16 mouse cellular contexts compared by ENCODE assay signal in the genomic region with DNA sequence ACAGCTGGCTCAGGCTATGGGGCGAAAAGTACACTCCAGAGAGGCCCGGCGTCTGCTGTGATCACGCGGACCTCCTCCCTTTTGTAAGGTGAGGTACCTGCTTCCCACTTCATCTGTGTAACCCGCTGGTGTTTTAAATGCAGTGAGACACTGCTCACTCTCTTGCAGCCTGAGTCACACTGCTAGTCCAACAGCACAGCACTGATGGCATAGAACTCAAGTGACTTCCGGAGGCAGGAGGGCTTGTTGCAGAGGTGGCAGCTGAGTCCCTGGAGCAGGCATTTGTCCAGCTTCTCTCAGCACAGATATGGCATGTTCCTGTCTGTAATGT. TPM values are rescaled to one million over a fixed set of nuclear protein-coding genes. Genes with fewer than 3 reads are reported as not detected.
A peak's percentile ranks its signal among the peaks of the same experiment; 100 is the strongest.
DNase-seq lines count a peak whose midpoint lies in the region; ATAC-seq and TF ChIP-seq lines count a peak whose summit lies in the region.
"Had no signal": no experiment of that assay in that cellular context is flagged by ENCODE, and none has a peak within 500 bp of the region (broad histone marks: within the 10 kb centered on the region; RNA-seq: fewer than 3 reads in every experiment).

No protein-coding gene starts in this region.

- peak; percentile 13; the same call in 1 of the 2 replicates for ATAC-seq in lung, postnatal 0 days
- ATAC-seq in limb, embryonic 13.5 days (ENCODE audit: low FRiP score, low read depth) = no peak
- no peak for ATAC-seq in forebrain, postnatal 0 days
- no peak for ATAC-seq in midbrain, postnatal 0 days (ENCODE audit: low FRiP score)
- ATAC-seq: hindbrain, embryonic 16.5 days had no signal

- no peak for TF ChIP-seq CTCF in lung, postnatal 0 days (IDR thresholded peaks at IDR 0.05)
- TF ChIP-seq CTCF in forebrain, postnatal 0 days (IDR thresholded peaks at IDR 0.05; ENCODE audit: low read depth) = no peak
- no peak for TF ChIP-seq CTCF in midbrain, postnatal 0 days (IDR thresholded peaks at IDR 0.05)

- H3K4me1 ChIP-seq in heart, embryonic 10.5 days = peaks cover 61% of the 10 kb centered on the region
- peaks cover 29% of the 10 kb centered on the region; the same call in 1 of the 2 replicates for H3K4me1 ChIP-seq in lung, postnatal 0 days (ENCODE audit: insufficient read depth, low read depth, low read length)
- peaks cover 59% of the 10 kb centered on the region for H3K4me1 ChIP-seq in limb, embryonic 13.5 days
- H3K4me1 ChIP-seq in forebrain, postnatal 0 days (ENCODE audit: insufficient read depth) = peaks cover 11% of the 10 kb centered on the region
- no peaks in the 10 kb centered on the region for H3K4me1 ChIP-seq in midbrain, postnatal 0 days (ENCODE audit: insufficient read depth, low read length)

- 0 out of 2 replicates have a peak, but pooled peaks cover 9% of the 10 kb centered on the region for H3K27me3 ChIP-seq in heart, embryonic 10.5 days (ENCODE audit: insufficient read depth, poor library complexity, severe bottlenecking)
- no peaks in the 10 kb centered on the region for H3K27me3 ChIP-seq in lung, postnatal 0 days (replicated peaks; ENCODE audit: insufficient read depth, low read length)
- H3K27me3 ChIP-seq in limb, embryonic 13.5 days = peaks cover 18% of the 10 kb centered on the region
- peaks cover 10% of the 10 kb centered on the region; the same call in 1 of the 2 replicates for H3K27me3 ChIP-seq in forebrain, postnatal 0 days (ENCODE audit: insufficient read depth, low read length)
- peaks cover 19% of the 10 kb centered on the region for H3K27me3 ChIP-seq in midbrain, postnatal 0 days (ENCODE audit: insufficient read depth, low read length)
- H3K27me3 ChIP-seq: stomach, embryonic 15.5 days had no signal

- no peak overlapping the region for H3K4me3 ChIP-seq in heart, embryonic 10.5 days
- no peak overlapping the region for H3K4me3 ChIP-seq in lung, postnatal 0 days (ENCODE audit: low read depth, low read length)
- no peak overlapping the region for H3K4me3 ChIP-seq in limb, embryonic 13.5 days
- H3K4me3 ChIP-seq in forebrain, postnatal 0 days (ENCODE audit: low read depth, low read length) = no peak overlapping the region
- no peak overlapping the region for H3K4me3 ChIP-seq in midbrain, postnatal 0 days (ENCODE audit: low read depth, low read length)
- H3K4me3 ChIP-seq: embryonic facial prominence, embryonic 13.5 days; limb, embryonic 12.5 days; neural tube, embryonic 13.5 days; stomach, embryonic 15.5 days had no signal

- no peak for TF ChIP-seq EP300 in lung, postnatal 0 days (IDR thresholded peaks at IDR 0.05)

- no peak overlapping the region for H3K9ac ChIP-seq in lung, postnatal 0 days (replicated peaks; ENCODE audit: low read depth)
- no peak overlapping the region for H3K9ac ChIP-seq in limb, embryonic 13.5 days
- H3K9ac ChIP-seq in forebrain, postnatal 0 days = no peak overlapping the region
- H3K9ac ChIP-seq in midbrain, postnatal 0 days (replicated peaks; ENCODE audit: low read length, poor library complexity, severe bottlenecking) = no peak overlapping the region
- H3K9ac ChIP-seq: embryonic facial prominence, embryonic 13.5 days; limb, embryonic 12.5 days; neural tube, embryonic 13.5 days; stomach, embryonic 15.5 days had no signal

- H3K9me3 ChIP-seq in heart, embryonic 10.5 days = no peaks in the 10 kb centered on the region
- no peaks in the 10 kb centered on the region for H3K9me3 ChIP-seq in lung, postnatal 0 days (ENCODE audit: low read length)
- no peaks in the 10 kb centered on the region for H3K9me3 ChIP-seq in limb, embryonic 13.5 days
- H3K9me3 ChIP-seq in forebrain, postnatal 0 days (ENCODE audit: low read length) = no peaks in the 10 kb centered on the region
- no peaks in the 10 kb centered on the region for H3K9me3 ChIP-seq in midbrain, postnatal 0 days (ENCODE audit: low read length)
- H3K9me3 ChIP-seq: embryonic facial prominence, embryonic 13.5 days; limb, embryonic 12.5 days; neural tube, embryonic 13.5 days; stomach, embryonic 15.5 days had no signal

- intact Hi-C loops in heart, postnatal 14 days (cut with DNase I) = loop anchor here (2.0 kb wide), 1 partner anchor 86 kb away; no protein-coding TSS in a partner anchor

- H3K27ac ChIP-seq in heart, embryonic 10.5 days = 0 out of 2 replicates have a peak overlapping the region, but pooled peaks have one; percentile 38
- peak overlapping the region; percentile 20; the same call in 1 of the 2 replicates for H3K27ac ChIP-seq in lung, postnatal 0 days (ENCODE audit: low read length)
- H3K27ac ChIP-seq in limb, embryonic 13.5 days = peak overlapping the region; percentile 22; the same call in 1 of the 2 replicates
- H3K27ac ChIP-seq in forebrain, postnatal 0 days (ENCODE audit: low read depth, low read length) = no peak overlapping the region
- H3K27ac ChIP-seq in midbrain, postnatal 0 days (ENCODE audit: low read depth, low read length) = no peak overlapping the region
- H3K27ac ChIP-seq: embryonic facial prominence, embryonic 13.5 days; neural tube, embryonic 13.5 days; stomach, embryonic 15.5 days had no signal

- no peak for DNase-seq in heart, embryonic 10.5 days (ENCODE audit: low spot score)
- DNase-seq in heart, postnatal 14 days = no peak
- peak; percentile 25 for DNase-seq in lung, postnatal 0 days (ENCODE audit: low spot score)
- DNase-seq in lung, adult 18-20 months = no peak
- DNase-seq in brain, adult 2 months (ENCODE audit: low read depth, low spot score) = peak; percentile 55
- DNase-seq in forebrain, postnatal 0 days = no peak
- no peak for DNase-seq in midbrain, postnatal 0 days (ENCODE audit: low spot score)
- DNase-seq: adrenal gland, postnatal 25 days; right cerebral cortex, postnatal 4 days had no signal

- no peaks in the 10 kb centered on the region for H3K36me3 ChIP-seq in heart, embryonic 10.5 days
- no peaks in the 10 kb centered on the region for H3K36me3 ChIP-seq in lung, postnatal 0 days (ENCODE audit: insufficient read depth, low read length)
- H3K36me3 ChIP-seq in limb, embryonic 13.5 days = no peaks in the 10 kb centered on the region
- no peaks in the 10 kb centered on the region for H3K36me3 ChIP-seq in forebrain, postnatal 0 days (ENCODE audit: insufficient read depth)
- H3K36me3 ChIP-seq in midbrain, postnatal 0 days (ENCODE audit: insufficient read depth, low read length) = no peaks in the 10 kb centered on the region
- H3K36me3 ChIP-seq: embryonic facial prominence, embryonic 13.5 days; limb, embryonic 12.5 days; neural tube, embryonic 13.5 days; stomach, embryonic 15.5 days had no signal

- WGBS in heart, embryonic 10.5 days = 67% methylated on average over 7 of the region's 7 CpGs
- 37% methylated on average over 7 of the region's 7 CpGs for WGBS in lung, postnatal 0 days
- 75% methylated on average over 7 of the region's 7 CpGs for WGBS in limb, embryonic 13.5 days
- WGBS in forebrain, postnatal 0 days = 71% methylated on average over 7 of the region's 7 CpGs
- WGBS in midbrain, postnatal 0 days = 84% methylated on average over 7 of the region's 7 CpGs

- H3K4me2 ChIP-seq in lung, postnatal 0 days (replicated peaks; ENCODE audit: low read depth, low read length) = no peak overlapping the region
- H3K4me2 ChIP-seq in limb, embryonic 13.5 days (replicated peaks) = no peak overlapping the region
- H3K4me2 ChIP-seq in forebrain, postnatal 0 days (ENCODE audit: low read depth) = no peak overlapping the region
- no peak overlapping the region for H3K4me2 ChIP-seq in midbrain, postnatal 0 days (ENCODE audit: low read depth, low read length, poor library complexity, severe bottlenecking)
- H3K4me2 ChIP-seq: embryonic facial prominence, embryonic 13.5 days; limb, embryonic 12.5 days; neural tube, embryonic 13.5 days; stomach, embryonic 15.5 days had no signal

RNA-seq across cellular contexts. Expression of a gene that starts 5.2 kb away (rescaled TPM):
- polyA plus RNA-seq in heart, embryonic 10.5 days (2016; fragmentation: Nextera tagmentation; extraction: Ambion mirVana) = 14.3 and 14.4 TPM in 2 replicates
- total RNA-seq in heart, postnatal 14 days (2021) = 10 to 100 TPM; 31.8 to 34.0 TPM
- 19.5 and 20.9 TPM in 2 replicates for polyA plus RNA-seq in lung, postnatal 0 days (2015; fragmentation: Nextera tagmentation; extraction: Ambion mirVana)
- 13.8 and 13.9 TPM in 2 replicates for polyA plus RNA-seq in limb, embryonic 13.5 days (2015; fragmentation: Nextera tagmentation; extraction: Ambion mirVana)
- total RNA-seq in forebrain, postnatal 0 days (2014; rRNA removed) = 12.3 and 17.4 TPM in 2 replicates
- 10.0 and 10.5 TPM in 2 replicates for polyA plus RNA-seq in forebrain, postnatal 0 days (2015; fragmentation: Nextera tagmentation; extraction: Ambion mirVana)
- 21.1 and 22.3 TPM in 2 replicates for total RNA-seq in midbrain, postnatal 0 days (2014; rRNA removed)
- polyA plus RNA-seq in midbrain, postnatal 0 days (2015; fragmentation: Nextera tagmentation; extraction: Ambion mirVana) = 10.1 and 11.5 TPM in 2 replicates

RNA-seq across cellular contexts. Expression of a gene that starts 17.4 kb away (rescaled TPM):
- polyA plus RNA-seq in heart, embryonic 10.5 days (2016; fragmentation: Nextera tagmentation; extraction: Ambion mirVana) = 48.6 and 61.8 TPM in 2 replicates
- total RNA-seq in heart, postnatal 14 days (2021) = 10 to 100 TPM; 18.0 to 18.6 TPM
- 28.2 and 30.3 TPM in 2 replicates for polyA plus RNA-seq in lung, postnatal 0 days (2015; fragmentation: Nextera tagmentation; extraction: Ambion mirVana)
- polyA plus RNA-seq in limb, embryonic 13.5 days (2015; fragmentation: Nextera tagmentation; extraction: Ambion mirVana) = 75.7 and 81.8 TPM in 2 replicates
- 20.4 and 27.7 TPM in 2 replicates for total RNA-seq in forebrain, postnatal 0 days (2014; rRNA removed)
- 40.8 and 41.4 TPM in 2 replicates for polyA plus RNA-seq in forebrain, postnatal 0 days (2015; fragmentation: Nextera tagmentation; extraction: Ambion mirVana)
- 16.5 and 17.5 TPM in 2 replicates for total RNA-seq in midbrain, postnatal 0 days (2014; rRNA removed)
- polyA plus RNA-seq in midbrain, postnatal 0 days (2015; fragmentation: Nextera tagmentation; extraction: Ambion mirVana) = 38.1 and 43.7 TPM in 2 replicates

RNA-seq across cellular contexts. Expression of a gene that starts 54.1 kb away (rescaled TPM):
- polyA plus RNA-seq in heart, embryonic 10.5 days (2016; fragmentation: Nextera tagmentation; extraction: Ambion mirVana) = 16.1 and 23.1 TPM in 2 replicates
- total RNA-seq in heart, postnatal 14 days (2021) = 10 to 100 TPM; 12.9 to 13.9 TPM
- polyA plus RNA-seq in lung, postnatal 0 days (2015; fragmentation: Nextera tagmentation; extraction: Ambion mirVana) = 17.9 and 21.0 TPM in 2 replicates
- polyA plus RNA-seq in limb, embryonic 13.5 days (2015; fragmentation: Nextera tagmentation; extraction: Ambion mirVana) = 26.0 and 29.2 TPM in 2 replicates
- 107 and 113 TPM in 2 replicates for total RNA-seq in forebrain, postnatal 0 days (2014; rRNA removed)
- 66.1 and 66.6 TPM in 2 replicates for polyA plus RNA-seq in forebrain, postnatal 0 days (2015; fragmentation: Nextera tagmentation; extraction: Ambion mirVana)
- total RNA-seq in midbrain, postnatal 0 days (2014; rRNA removed) = 114 and 124 TPM in 2 replicates
- polyA plus RNA-seq in midbrain, postnatal 0 days (2015; fragmentation: Nextera tagmentation; extraction: Ambion mirVana) = 64.3 and 67.7 TPM in 2 replicates
- total RNA-seq: monocyte, adult 5-6 weeks had no signal

Comparison
In these comparisons a context has a peak if more than half of its experiments do, and no peak if none do; other contexts are left out.
1. DNase-seq: peak in lung, postnatal 0 days (single experiment) and brain, adult 2 months (single experiment); none in heart, embryonic 10.5 days (single experiment), heart, postnatal 14 days (0 of 2), lung, adult 18-20 months (0 of 2), forebrain, postnatal 0 days (single experiment) and midbrain, postnatal 0 days (single experiment).
2. H3K27ac ChIP-seq: peak in heart, embryonic 10.5 days (single experiment), lung, postnatal 0 days (single experiment) and limb, embryonic 13.5 days (single experiment); none in forebrain, postnatal 0 days (single experiment) and midbrain, postnatal 0 days (single experiment).